Mouse (Mus musculus) intestine, embryonic 15.5 days (tissue): ENCODE measurements around the gene Gm20388. TPM values are rescaled to one million over a fixed set of nuclear protein-coding genes. Genes with fewer than 3 reads are reported as not detected.
A peak's percentile ranks its signal among the peaks of the same experiment; 100 is the strongest.

Experiments used
- ATAC-seq: fragments of 200-750 bp; cut with Nextera tagmentation; 2 replicates; pipeline ENCODE4 v1.8.0; 2017; ENCODE audit warnings: moderate TSS enrichment, moderate library complexity
- H3K27ac ChIP-seq: fragments of 300-500 bp; sonication (generic); 2 replicates; pipeline ENCODE4 v1.5.1; 2015; ENCODE audit warnings: mild to moderate bottlenecking, inconsistent platforms
- H3K27me3 ChIP-seq: fragments of 300-500 bp; sonication (generic); replicated peaks from 2 replicates; pipeline ENCODE4 v1.6.1; 2015; ENCODE audit warnings: inconsistent platforms
- H3K36me3 ChIP-seq: fragments of 300-500 bp; sonication (generic); 2 replicates; pipeline ENCODE4 v1.6.1; 2015; ENCODE audit warnings: inconsistent platforms
- H3K4me1 ChIP-seq: fragments of 300-500 bp; sonication (generic); replicated peaks from 2 replicates; pipeline ENCODE4 v1.6.1; 2015; ENCODE audit warnings: inconsistent platforms
- H3K4me2 ChIP-seq: fragments of 300-500 bp; sonication (generic); replicated peaks from 2 replicates; pipeline ENCODE4 v1.6.1; 2015; ENCODE audit warnings: mild to moderate bottlenecking, inconsistent platforms
- H3K4me3 ChIP-seq: fragments of 300-500 bp; sonication (generic); replicated peaks from 2 replicates; pipeline ENCODE4 v1.5.1; 2015; ENCODE audit warnings: inconsistent platforms
- H3K9ac ChIP-seq: fragments of 300-500 bp; sonication (generic); 2 replicates; pipeline ENCODE4 v1.6.1; 2015; ENCODE audit warnings: inconsistent platforms
- H3K9me3 ChIP-seq: fragments of 300-500 bp; sonication (generic); 2 replicates; pipeline ENCODE4 v1.6.1; 2016; ENCODE audit warnings: inconsistent platforms
- WGBS: fragments of 180-500 bp; shearing (Covaris S2); methylation state at CpG from one replicate; pipeline ENCODE4 v1.1.7; 2015; 5-methylcytosine and 5-hydroxymethylcytosine counted together
- polyA plus RNA-seq: library from polyadenylated mRNA; unstranded; fragments of >200 nt; fragmentation: Nextera tagmentation; extraction: Ambion mirVana; gene quantifications from 2 replicates; pipeline ENCODE4 v1.2.1, GENCODE M21; 2015

The Gm20388 gene
- polyA plus RNA-seq, 1 experiment from 2014 or later = not detected

- WGBS = 55% methylated on average over 9 of the region's 9 CpGs
- H3K9ac ChIP-seq = no peak overlapping the region
- peak; percentile 51; the same call in 1 of the 2 replicates for ATAC-seq
These were observed 33.6 kb downstream of the Gm20388 start for GRCm38 (mm10) chr8:119944096-119944811.

GRCm38 (mm10) chr8:119946326-119946865 is 35.8 kb downstream of the Gm20388 start:
- Histone ChIP-seq H3K27me3 (no peaks in the 10 kb centered on the region), H3K4me3 (no peak overlapping the region), H3K4me1 (peaks cover 9% of the 10 kb centered on the region), H3K9ac (no peak overlapping the region), H3K4me2 (no peak overlapping the region), H3K9me3 (no peaks in the 10 kb centered on the region), H3K27ac (no peak overlapping the region), H3K36me3 (peaks cover 44% of the 10 kb centered on the region)
- ATAC-seq = no peak
- 70% methylated on average over 8 of the region's 8 CpGs for whole genome bisulfite sequencing

More at GRCm38 (mm10) chr8:119944096-119944811, 33.6 kb downstream of the Gm20388 start:
- Histone ChIP-seq H3K27me3 (no peaks in the 10 kb centered on the region), H3K4me3 (no peak overlapping the region), H3K36me3 (peaks cover 34% of the 10 kb centered on the region), H3K4me1 (peaks cover 9% of the 10 kb centered on the region), H3K27ac (no peak overlapping the region), H3K4me2 (no peak overlapping the region), H3K9me3 (no peaks in the 10 kb centered on the region)

GRCm38 (mm10) chr8:119947653-119948052 is 37.0 kb downstream of the Gm20388 start:
- no peaks in the 10 kb centered on the region for H3K27me3 ChIP-seq
- no peak overlapping the region for H3K27ac ChIP-seq
- H3K4me2 ChIP-seq = no peak overlapping the region
- H3K4me1 ChIP-seq = peaks cover 9% of the 10 kb centered on the region
- no peak overlapping the region for H3K4me3 ChIP-seq
- H3K36me3 ChIP-seq = peaks cover 40% of the 10 kb centered on the region
- WGBS = 73% methylated on average over 19 of the region's 19 CpGs
- H3K9ac ChIP-seq = no peak overlapping the region
- no peaks in the 10 kb centered on the region for H3K9me3 ChIP-seq
- ATAC-seq = no peak

GRCm38 (mm10) chr8:119948340-119948739 is 37.7 kb downstream of the Gm20388 start:
- ATAC-seq = no peak
- 84% methylated on average over 15 of the region's 15 CpGs for WGBS
- H3K4me3 ChIP-seq = no peak overlapping the region
- peaks cover 9% of the 10 kb centered on the region for H3K4me1 ChIP-seq
- peaks cover 46% of the 10 kb centered on the region for H3K36me3 ChIP-seq
- H3K27ac ChIP-seq = no peak overlapping the region
- no peaks in the 10 kb centered on the region for H3K27me3 ChIP-seq
- H3K4me2 ChIP-seq = no peak overlapping the region
- H3K9ac ChIP-seq = no peak overlapping the region
- H3K9me3 ChIP-seq = no peaks in the 10 kb centered on the region

- H3K27me3 ChIP-seq = no peaks in the 10 kb centered on the region
- no peak overlapping the region for H3K9ac ChIP-seq
- H3K4me1 ChIP-seq = no peaks in the 10 kb centered on the region
- no peaks in the 10 kb centered on the region for H3K9me3 ChIP-seq
- no peak overlapping the region for H3K4me2 ChIP-seq
- no peak for ATAC-seq
- no peak overlapping the region for H3K27ac ChIP-seq
- H3K4me3 ChIP-seq = no peak overlapping the region
- H3K36me3 ChIP-seq = peaks cover 74% of the 10 kb centered on the region
- WGBS = 75% methylated on average over 7 of the region's 7 CpGs
These were observed 41.6 kb downstream of the Gm20388 start for GRCm38 (mm10) chr8:119952282-119952681.

- H3K4me2 ChIP-seq = no peak overlapping the region
- no peak overlapping the region for H3K4me3 ChIP-seq
- no peaks in the 10 kb centered on the region for H3K4me1 ChIP-seq
- H3K9ac ChIP-seq = no peak overlapping the region
- 87% methylated on average over 5 of the region's 5 CpGs for WGBS
- H3K36me3 ChIP-seq = peaks cover 74% of the 10 kb centered on the region
- ATAC-seq = no peak
- no peaks in the 10 kb centered on the region for H3K9me3 ChIP-seq
- no peaks in the 10 kb centered on the region for H3K27me3 ChIP-seq
- H3K27ac ChIP-seq = no peak overlapping the region
These were observed 42.1 kb downstream of the Gm20388 start for GRCm38 (mm10) chr8:119952747-119953146.

- no peak overlapping the region for H3K4me2 ChIP-seq
These were observed 44.7 kb downstream of the Gm20388 start for GRCm38 (mm10) chr8:119955333-119955732.

GRCm38 (mm10) chr8:119958076-119958475 is 47.4 kb downstream of the Gm20388 start:
- H3K27me3 ChIP-seq = no peaks in the 10 kb centered on the region
- ATAC-seq = no peak
- no peaks in the 10 kb centered on the region for H3K4me1 ChIP-seq
- H3K27ac ChIP-seq = no peak overlapping the region
- H3K9ac ChIP-seq = no peak overlapping the region
- H3K9me3 ChIP-seq = no peaks in the 10 kb centered on the region
- no peak overlapping the region for H3K4me2 ChIP-seq
- WGBS = 92% methylated on average over 10 of the region's 10 CpGs
- no peak overlapping the region for H3K4me3 ChIP-seq
- H3K36me3 ChIP-seq = peaks cover 43% of the 10 kb centered on the region

More at GRCm38 (mm10) chr8:119955333-119955732, 44.7 kb downstream of the Gm20388 start:
- no peak for ATAC-seq
- Histone ChIP-seq H3K4me1 (no peaks in the 10 kb centered on the region), H3K9me3 (no peaks in the 10 kb centered on the region), H3K27me3 (no peaks in the 10 kb centered on the region), H3K36me3 (peaks cover 62% of the 10 kb centered on the region), H3K27ac (no peak overlapping the region), H3K9ac (no peak overlapping the region), H3K4me3 (no peak overlapping the region)
- 87% methylated on average over 8 of the region's 8 CpGs for WGBS

- Histone ChIP-seq H3K4me1 (no peaks in the 10 kb centered on the region), H3K36me3 (peaks cover 18% of the 10 kb centered on the region), H3K27ac (no peak overlapping the region), H3K27me3 (no peaks in the 10 kb centered on the region), H3K9ac (no peak overlapping the region; the same call in 1 of the 2 replicates), H3K9me3 (no peaks in the 10 kb centered on the region), H3K4me3 (no peak overlapping the region), H3K4me2 (no peak overlapping the region)
- WGBS = 57% methylated on average over 5 of the region's 5 CpGs
- ATAC-seq = no peak
These were observed 50.0 kb downstream of the Gm20388 start for GRCm38 (mm10) chr8:119960531-119961104.

- whole genome bisulfite sequencing = 65% methylated on average over 4 of the region's 4 CpGs
- ATAC-seq = no peak
- Histone ChIP-seq H3K4me1 (no peaks in the 10 kb centered on the region), H3K4me2 (no peak overlapping the region), H3K4me3 (no peak overlapping the region), H3K27ac (no peak overlapping the region), H3K27me3 (no peaks in the 10 kb centered on the region), H3K36me3 (no peaks in the 10 kb centered on the region), H3K9ac (no peak overlapping the region), H3K9me3 (no peaks in the 10 kb centered on the region)
These were observed 54.2 kb downstream of the Gm20388 start for GRCm38 (mm10) chr8:119964859-119965258.

- H3K9ac ChIP-seq = no peak overlapping the region
- H3K27ac ChIP-seq = no peak overlapping the region
- no peaks in the 10 kb centered on the region for H3K4me1 ChIP-seq
- H3K27me3 ChIP-seq = no peaks in the 10 kb centered on the region
- H3K4me2 ChIP-seq = no peak overlapping the region
- 86% methylated on average over 9 of the region's 9 CpGs for WGBS
- H3K36me3 ChIP-seq = no peaks in the 10 kb centered on the region
- H3K9me3 ChIP-seq = no peaks in the 10 kb centered on the region
- no peak for ATAC-seq
- no peak overlapping the region for H3K4me3 ChIP-seq
These were observed 56.8 kb downstream of the Gm20388 start for GRCm38 (mm10) chr8:119967435-119967834.

- Histone ChIP-seq H3K4me3 (no peak overlapping the region), H3K4me2 (no peak overlapping the region), H3K9ac (no peak overlapping the region), H3K27me3 (no peaks in the 10 kb centered on the region), H3K4me1 (no peaks in the 10 kb centered on the region), H3K27ac (no peak overlapping the region), H3K9me3 (no peaks in the 10 kb centered on the region), H3K36me3 (no peaks in the 10 kb centered on the region)
- WGBS = 82% methylated on average over 9 of the region's 9 CpGs
- ATAC-seq = no peak
These were observed 59.5 kb downstream of the Gm20388 start for GRCm38 (mm10) chr8:119970169-119970568.
